Mouse (Mus musculus) stomach, embryonic 16.5 days (tissue): ENCODE measurements around the gene Klf2. TPM values are rescaled to one million over a fixed set of nuclear protein-coding genes. Genes with fewer than 3 reads are reported as not detected.

ENCODE experiments used
- ATAC-seq: fragments of 200-750 bp; cut with Nextera tagmentation; 2 replicates; pipeline ENCODE4 v1.8.0; 2017; ENCODE audit warnings: moderate number of reproducible peaks, moderate TSS enrichment; ENCODE audit not compliant: insufficient read depth, low FRiP score
- H3K27ac ChIP-seq: fragments of 300-500 bp; sonication (generic); 2 replicates; pipeline ENCODE4 v1.5.1; 2014; ENCODE audit warnings: low read length
- H3K27me3 ChIP-seq: fragments of 300-500 bp; sonication (generic); 2 replicates; pipeline ENCODE4 v1.6.1; 2014; ENCODE audit warnings: low read length, control low read depth, mixed read lengths; ENCODE audit not compliant: control insufficient read depth, insufficient read depth
- H3K36me3 ChIP-seq: fragments of 300-500 bp; sonication (generic); 2 replicates; pipeline ENCODE4 v1.6.1; 2014; ENCODE audit warnings: low read length; ENCODE audit not compliant: control insufficient read depth, insufficient read depth
- H3K4me1 ChIP-seq: fragments of 300-500 bp; sonication (generic); 2 replicates; pipeline ENCODE4 v1.6.1; 2014; ENCODE audit warnings: low read length, control low read depth, mixed read lengths; ENCODE audit not compliant: control insufficient read depth, insufficient read depth
- H3K4me2 ChIP-seq: fragments of 300-500 bp; sonication (generic); 2 replicates; pipeline ENCODE4 v1.6.1; 2014; ENCODE audit warnings: low read depth, low read length, mixed read lengths
- H3K4me3 ChIP-seq: fragments of 300-500 bp; sonication (generic); replicated peaks from 2 replicates; pipeline ENCODE4 v1.5.1; 2014; ENCODE audit warnings: mild to moderate bottlenecking, low read length
- H3K9ac ChIP-seq: fragments of 300-500 bp; sonication (generic); 2 replicates; pipeline ENCODE4 v1.6.1; 2014; ENCODE audit warnings: low read length
- H3K9me3 ChIP-seq: fragments of 300-500 bp; sonication (generic); replicated peaks from 2 replicates; pipeline ENCODE4 v1.6.1; 2016; ENCODE audit warnings: low read length, control low read depth; ENCODE audit not compliant: control insufficient read depth
- WGBS: fragments of 180-500 bp; shearing (Covaris S2); extraction: QIAGEN DNeasy Blood & Tissue Kit; methylation state at CpG from one replicate; pipeline ENCODE4 v1.1.7; 2014; 5-methylcytosine and 5-hydroxymethylcytosine counted together
- polyA plus RNA-seq: library from polyadenylated mRNA; unstranded; fragments of >200 nt; fragmentation: Nextera tagmentation; extraction: Ambion mirVana; gene quantifications from 2 replicates; pipeline ENCODE4 v1.2.1, GENCODE M21; 2015

Gene Klf2
- polyA plus RNA-seq, 1 experiment from 2014 or later: 3.8 TPM

- no peaks in the 10 kb centered on the region for H3K9me3 ChIP-seq
- 70% methylated on average over 9 of the region's 9 CpGs for WGBS
- no peak for ATAC-seq
- peaks cover 2% of the 10 kb centered on the region; the same call in 1 of the 2 replicates for H3K27me3 ChIP-seq
- H3K27ac ChIP-seq: no peak overlapping the region
- H3K4me2 ChIP-seq: no peak overlapping the region
- no peaks in the 10 kb centered on the region for H3K36me3 ChIP-seq
- no peak overlapping the region for H3K4me3 ChIP-seq
- no peaks in the 10 kb centered on the region for H3K4me1 ChIP-seq
- H3K9ac ChIP-seq: no peak overlapping the region
These were observed 18.0 kb upstream of the Klf2 start for GRCm38 (mm10) chr8:72300654-72301400.

- H3K9ac ChIP-seq: no peak overlapping the region
- ATAC-seq: no peak
- no peaks in the 10 kb centered on the region for H3K36me3 ChIP-seq
- H3K4me3 ChIP-seq: no peak overlapping the region
- H3K27me3 ChIP-seq: peaks cover 2% of the 10 kb centered on the region; the same call in 1 of the 2 replicates
- no peaks in the 10 kb centered on the region for H3K4me1 ChIP-seq
- WGBS: 79% methylated on average over 5 of the region's 5 CpGs
- no peak overlapping the region for H3K27ac ChIP-seq
- no peak overlapping the region for H3K4me2 ChIP-seq
- H3K9me3 ChIP-seq: no peaks in the 10 kb centered on the region
These were observed 17.3 kb upstream of the Klf2 start for GRCm38 (mm10) chr8:72301497-72301896.

- Histone ChIP-seq H3K4me2 (0 out of 2 replicates have a peak overlapping the region, but pooled peaks have one; percentile 6), H3K9ac (no peak overlapping the region), H3K4me3 (no peak overlapping the region), H3K27me3 (peaks cover 2% of the 10 kb centered on the region; the same call in 1 of the 2 replicates), H3K9me3 (no peaks in the 10 kb centered on the region), H3K36me3 (no peaks in the 10 kb centered on the region), H3K27ac (peak overlapping the region; percentile 51), H3K4me1 (peaks cover under 1% of the 10 kb centered on the region; the same call in 1 of the 2 replicates)
- ATAC-seq: no peak
- 51% methylated on average over 8 of the region's 8 CpGs for WGBS
These were observed 15.7 kb upstream of the Klf2 start for GRCm38 (mm10) chr8:72302986-72303612.

- peaks cover 2% of the 10 kb centered on the region; the same call in 1 of the 2 replicates for H3K27me3 ChIP-seq
- H3K36me3 ChIP-seq: no peaks in the 10 kb centered on the region
- no peak overlapping the region for H3K4me2 ChIP-seq
- no peak overlapping the region for H3K4me3 ChIP-seq
- no peak overlapping the region for H3K27ac ChIP-seq
- 40% methylated on average over 8 of the region's 8 CpGs for WGBS
- H3K9me3 ChIP-seq: no peaks in the 10 kb centered on the region
- ATAC-seq: peak; percentile 75
- peaks cover 3% of the 10 kb centered on the region; the same call in 1 of the 2 replicates for H3K4me1 ChIP-seq
- H3K9ac ChIP-seq: no peak overlapping the region
These were observed 15.2 kb upstream of the Klf2 start for GRCm38 (mm10) chr8:72303633-72304032.

GRCm38 (mm10) chr8:72305210-72305905 lies 13.5 kb upstream of the Klf2 start, which contains the start of gene Gm10282:
Gene Gm10282, minus strand, starts transcription at chr8:72305260.
- WGBS: 72% methylated on average over 15 of the region's 16 CpGs
- H3K9me3 ChIP-seq: no peaks in the 10 kb centered on the region
- peaks cover 2% of the 10 kb centered on the region; the same call in 1 of the 2 replicates for H3K27me3 ChIP-seq
- no peak within 1 kb of the TSS for H3K4me2 ChIP-seq
- H3K27ac ChIP-seq: no peak within 1 kb of the TSS
- H3K4me1 ChIP-seq: peaks cover 3% of the 10 kb centered on the region; the same call in 1 of the 2 replicates
- ATAC-seq: no peak
- no peak within 1 kb of the TSS for H3K9ac ChIP-seq
- H3K36me3 ChIP-seq: no peaks in the 10 kb centered on the region
- no peak within 1 kb of the TSS for H3K4me3 ChIP-seq

- 68% methylated on average over 5 of the region's 5 CpGs for WGBS
- no peak for ATAC-seq
- Histone ChIP-seq H3K9ac (no peak overlapping the region), H3K36me3 (no peaks in the 10 kb centered on the region), H3K9me3 (no peaks in the 10 kb centered on the region), H3K4me1 (peaks cover 3% of the 10 kb centered on the region; the same call in 1 of the 2 replicates), H3K4me2 (no peak overlapping the region), H3K27me3 (peaks cover 2% of the 10 kb centered on the region; the same call in 1 of the 2 replicates), H3K27ac (no peak overlapping the region), H3K4me3 (no peak overlapping the region)
These were observed 11.9 kb upstream of the Klf2 start for GRCm38 (mm10) chr8:72306913-72307312.

- 0 out of 2 replicates have a peak, but pooled peaks have one; percentile 35 for ATAC-seq
- no peak overlapping the region for H3K9ac ChIP-seq
- H3K4me2 ChIP-seq: no peak overlapping the region
- no peaks in the 10 kb centered on the region for H3K9me3 ChIP-seq
- no peak overlapping the region for H3K4me3 ChIP-seq
- H3K27ac ChIP-seq: no peak overlapping the region
- no peaks in the 10 kb centered on the region for H3K36me3 ChIP-seq
- peaks cover 3% of the 10 kb centered on the region; the same call in 1 of the 2 replicates for H3K4me1 ChIP-seq
- WGBS: 48% methylated on average over 6 of the region's 6 CpGs
- no peaks in the 10 kb centered on the region for H3K27me3 ChIP-seq
These were observed 10.6 kb upstream of the Klf2 start for GRCm38 (mm10) chr8:72308276-72308675.

GRCm38 (mm10) chr8:72310849-72311506 lies 7.9 kb upstream of the Klf2 start:
- no peaks in the 10 kb centered on the region for H3K36me3 ChIP-seq
- 39% methylated on average over 8 of the region's 8 CpGs for WGBS
- H3K4me1 ChIP-seq: peaks cover 3% of the 10 kb centered on the region; the same call in 1 of the 2 replicates
- H3K4me3 ChIP-seq: no peak overlapping the region
- ATAC-seq: 0 out of 2 replicates have a peak, but pooled peaks have one; percentile 54
- no peak overlapping the region for H3K4me2 ChIP-seq
- H3K27ac ChIP-seq: peak overlapping the region; percentile 27; the same call in 1 of the 2 replicates
- H3K9ac ChIP-seq: no peak overlapping the region
- no peaks in the 10 kb centered on the region for H3K9me3 ChIP-seq
- no peaks in the 10 kb centered on the region for H3K27me3 ChIP-seq
